Mouse (Mus musculus): ENCODE data around the gene Cers6.

Cers6 gene

GRCm38 (mm10) chr2:68879071-68879651 lies 17.9 kb downstream of the Cers6 start:
- intact Hi-C loops (cut with DNase I) = no loop called here

GRCm38 (mm10) chr2:68884573-68884972 lies 23.3 kb downstream of the Cers6 start:
- intact Hi-C loops (cut with DNase I) = no loop called here

GRCm38 (mm10) chr2:68885206-68885605 lies 24.0 kb downstream of the Cers6 start:
- intact Hi-C loops (cut with DNase I) = no loop called here

- intact Hi-C loops (cut with DNase I) = no loop called here
These were observed 24.7 kb downstream of the Cers6 start for GRCm38 (mm10) chr2:68885766-68886496.

- intact Hi-C loops (cut with DNase I) = no loop called here
These were observed 25.4 kb downstream of the Cers6 start for GRCm38 (mm10) chr2:68886661-68887060.

- intact Hi-C loops (cut with DNase I) = no loop called here
These were observed 27.0 kb downstream of the Cers6 start for GRCm38 (mm10) chr2:68888094-68888705.

- intact Hi-C loops (cut with DNase I) = no loop called here
These were observed 28.5 kb downstream of the Cers6 start for GRCm38 (mm10) chr2:68889661-68890170.

GRCm38 (mm10) chr2:68892476-68892875 lies 31.2 kb downstream of the Cers6 start:
- intact Hi-C loops (cut with DNase I) = no loop called here

- intact Hi-C loops (cut with DNase I) = no loop called here
These were observed 34.0 kb downstream of the Cers6 start for GRCm38 (mm10) chr2:68895044-68895764.

GRCm38 (mm10) chr2:68896196-68896595 lies 35.0 kb downstream of the Cers6 start:
- intact Hi-C loops (cut with DNase I) = no loop called here

- intact Hi-C loops (cut with DNase I) = no loop called here
These were observed 38.7 kb downstream of the Cers6 start for GRCm38 (mm10) chr2:68899770-68900521.

GRCm38 (mm10) chr2:68900640-68901378 lies 39.6 kb downstream of the Cers6 start:
- intact Hi-C loops (cut with DNase I) = no loop called here

- intact Hi-C loops (cut with DNase I) = no loop called here
These were observed 40.5 kb downstream of the Cers6 start for GRCm38 (mm10) chr2:68901708-68902107.

- intact Hi-C loops (cut with DNase I) = no loop called here
These were observed 41.3 kb downstream of the Cers6 start for GRCm38 (mm10) chr2:68902546-68902945.

- intact Hi-C loops (cut with DNase I) = no loop called here
These were observed 45.7 kb downstream of the Cers6 start for GRCm38 (mm10) chr2:68906921-68907320.

- intact Hi-C loops (cut with DNase I) = no loop called here
These were observed 46.7 kb downstream of the Cers6 start for GRCm38 (mm10) chr2:68907721-68908463.

- intact Hi-C loops (cut with DNase I) = no loop called here
These were observed 49.5 kb downstream of the Cers6 start for GRCm38 (mm10) chr2:68910727-68911126.

- intact Hi-C loops (cut with DNase I) = no loop called here
These were observed 50.6 kb downstream of the Cers6 start for GRCm38 (mm10) chr2:68911587-68912483.

GRCm38 (mm10) chr2:68915742-68916141 lies 54.5 kb downstream of the Cers6 start:
- intact Hi-C loops (cut with DNase I) = no loop called here

Measured in adrenal gland (tissue).